Mouse (Mus musculus) frontal cortex, postnatal 25 days (tissue): ENCODE measurements around the gene Ms4a18.
A peak's percentile ranks its signal among the peaks of the same experiment; 100 is the strongest.

Experiments used
- DNase-seq, 2 experiments: peaks; one replicate each; pipeline ENCODE4 v3.0.0; 2022; ENCODE audit warnings: low spot score in 2 of 2

Ms4a18 gene

DNA sequence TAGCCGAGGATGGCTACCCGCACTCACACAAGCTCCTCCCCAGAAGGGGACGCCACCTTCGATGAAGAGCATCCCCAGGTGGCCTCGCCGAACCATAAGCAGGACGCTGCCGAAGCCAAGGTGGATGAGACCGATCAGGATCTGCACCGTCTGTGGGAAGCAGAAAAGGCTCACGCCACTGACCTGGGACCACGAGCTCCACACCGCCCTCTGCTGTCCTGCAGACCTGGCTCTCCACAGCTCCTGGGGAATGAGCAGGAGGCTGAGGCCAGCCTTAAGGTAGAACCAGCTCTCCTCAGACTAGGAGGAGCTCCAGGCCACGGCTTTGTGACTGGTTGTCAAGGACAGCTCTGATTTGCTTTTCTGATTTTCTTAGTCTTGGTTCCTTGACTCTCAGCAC lies 34.7 kb downstream of the Ms4a18 start:
- no peak for DNase-seq

- no peak for DNase-seq
Observed at GRCm38 (mm10) chr19:10980210-10980609, 37.6 kb downstream of the Ms4a18 start.

- peak; percentile 57 to 61 for DNase-seq
Observed at GRCm38 (mm10) chr19:10979184-10980168, 38.4 kb downstream of the Ms4a18 start.

DNA sequence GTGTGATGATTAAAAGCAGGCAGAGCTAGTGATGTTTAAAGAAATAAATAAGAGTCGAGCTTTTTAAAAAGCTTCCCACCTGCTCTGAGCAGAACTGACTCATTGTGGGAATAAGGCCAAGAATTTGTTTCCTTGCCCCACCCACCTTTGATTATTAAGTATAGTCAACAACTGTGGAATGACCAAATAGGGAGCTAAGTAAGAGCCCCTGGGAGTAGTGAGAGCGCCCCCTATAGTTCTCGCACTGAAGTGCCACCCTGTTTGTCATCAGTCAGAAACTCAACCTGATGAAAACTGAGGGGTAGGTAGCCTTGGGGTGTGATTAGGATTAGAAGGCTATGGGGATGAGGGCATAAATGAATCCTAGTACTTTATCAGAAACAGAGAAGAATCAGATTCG lies 41.5 kb downstream of the Ms4a18 start:
- no peak for DNase-seq

DNA sequence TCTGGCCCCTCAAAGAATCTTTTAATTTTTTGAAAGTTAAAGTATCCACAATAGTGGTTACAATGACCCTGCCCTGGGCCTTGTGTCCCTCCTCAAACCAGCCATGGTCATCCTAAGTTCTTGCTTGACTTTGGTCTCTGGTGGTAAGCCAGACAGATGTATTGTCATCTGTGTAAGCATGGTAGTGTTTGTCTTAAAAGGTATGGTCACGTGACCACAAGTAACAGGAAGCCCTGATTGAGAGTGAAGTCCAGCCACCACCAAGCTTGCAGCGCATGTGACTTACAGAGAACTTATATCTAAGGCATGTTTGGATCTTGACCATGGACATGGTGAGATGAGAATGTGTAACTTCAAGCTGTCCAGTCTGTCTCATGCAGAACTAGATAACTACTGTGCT lies 42.6 kb downstream of the Ms4a18 start:
- DNase-seq = no peak

DNA sequence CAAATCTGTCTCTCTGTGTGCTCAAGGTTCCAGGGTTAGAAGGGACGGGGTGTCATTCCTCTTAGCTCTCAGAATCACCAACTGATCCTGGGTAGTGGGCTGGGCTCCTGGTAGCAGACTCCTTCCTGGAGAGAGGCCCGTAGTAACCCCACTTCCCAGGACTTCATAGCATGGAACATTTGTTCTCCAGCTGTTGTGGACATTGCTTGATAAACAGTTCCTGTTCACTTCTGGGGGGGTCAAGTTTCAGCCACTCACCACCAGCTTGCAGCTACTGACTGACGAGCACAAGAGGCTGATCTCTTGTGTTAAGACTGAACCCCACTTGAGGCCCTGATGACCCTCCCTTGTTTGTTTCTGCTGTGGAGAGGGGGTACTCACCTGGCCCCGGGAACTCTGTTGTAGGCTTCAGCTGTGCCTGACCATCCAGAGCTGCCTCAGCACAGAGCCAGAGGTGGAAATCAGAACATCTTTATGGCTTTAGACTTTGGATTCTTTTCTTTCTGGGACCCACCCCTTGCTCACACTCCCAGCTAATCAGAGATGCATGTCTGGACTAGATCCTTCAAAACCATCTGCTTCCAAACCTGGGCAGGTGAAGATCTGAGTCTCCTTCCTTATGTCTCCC lies 43.5 kb downstream of the Ms4a18 start, which contains the start of gene Ms4a10:
Gene Ms4a10 (minus strand): TSS at position 433 of the 628 bp plus-strand sequence.
- DNase-seq = no peak

GRCm38 (mm10) chr19:10973187-10973586 lies 44.6 kb downstream of the Ms4a18 start:
- no peak for DNase-seq

DNA sequence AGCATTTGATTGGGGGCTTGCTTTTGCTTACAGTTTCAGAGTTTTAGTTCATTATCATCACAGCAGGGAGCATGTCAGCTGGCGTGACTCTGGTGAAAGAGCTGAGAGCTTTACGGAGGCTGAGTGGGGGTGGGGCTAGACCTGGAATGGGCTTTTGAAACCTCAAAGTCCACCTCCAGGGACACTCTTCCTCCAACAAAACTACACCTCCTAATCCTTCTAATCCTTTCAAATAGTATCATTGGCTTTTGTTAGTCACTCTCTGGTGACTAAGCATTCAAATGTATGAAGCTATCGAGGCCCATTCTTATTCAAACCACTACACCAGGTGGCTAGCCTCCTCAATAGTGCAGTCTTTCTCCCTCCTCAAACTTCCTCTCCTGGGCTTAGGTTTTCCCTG lies 45.2 kb downstream of the Ms4a18 start:
- no peak for DNase-seq

DNA sequence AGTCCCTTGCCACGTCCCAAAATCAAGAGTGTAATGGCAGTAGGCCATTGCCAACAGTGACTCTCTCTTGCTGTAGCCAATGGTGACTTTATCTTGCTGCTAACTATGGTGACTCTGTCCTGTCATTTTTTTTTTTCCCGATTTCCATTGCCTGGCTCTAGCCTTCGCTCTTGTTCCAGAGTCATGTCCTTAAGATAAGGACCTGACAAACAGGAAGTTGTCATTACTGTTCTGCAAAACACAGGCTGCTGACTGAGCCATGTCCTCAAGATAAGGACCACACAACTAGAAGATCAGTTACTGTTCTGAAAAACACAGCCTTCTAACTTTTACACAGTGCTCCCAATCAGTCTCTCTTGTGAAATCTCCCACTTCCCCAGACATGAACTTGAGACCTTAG lies 47.4 kb downstream of the Ms4a18 start:
- no peak for DNase-seq

DNA sequence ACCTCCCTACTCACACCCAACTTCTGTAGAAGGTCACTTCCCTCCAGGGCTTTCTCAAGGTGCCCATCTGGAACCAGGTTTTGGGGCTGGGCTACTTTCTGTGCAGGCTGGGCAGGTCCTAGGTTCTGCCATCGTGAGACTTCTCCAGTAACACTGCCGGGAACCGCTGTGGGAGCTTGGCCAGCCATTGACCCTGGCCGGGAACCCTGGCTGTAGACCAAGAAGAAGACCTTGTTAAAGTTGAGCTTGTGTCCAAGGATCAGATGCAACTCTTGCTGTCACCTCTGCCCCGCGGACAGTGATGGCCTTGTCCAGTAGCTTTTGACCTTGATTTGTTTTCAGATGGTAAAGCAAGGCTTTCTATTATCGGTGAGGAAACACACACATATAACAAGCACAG lies 49.3 kb downstream of the Ms4a18 start:
- DNase-seq = no peak

DNA sequence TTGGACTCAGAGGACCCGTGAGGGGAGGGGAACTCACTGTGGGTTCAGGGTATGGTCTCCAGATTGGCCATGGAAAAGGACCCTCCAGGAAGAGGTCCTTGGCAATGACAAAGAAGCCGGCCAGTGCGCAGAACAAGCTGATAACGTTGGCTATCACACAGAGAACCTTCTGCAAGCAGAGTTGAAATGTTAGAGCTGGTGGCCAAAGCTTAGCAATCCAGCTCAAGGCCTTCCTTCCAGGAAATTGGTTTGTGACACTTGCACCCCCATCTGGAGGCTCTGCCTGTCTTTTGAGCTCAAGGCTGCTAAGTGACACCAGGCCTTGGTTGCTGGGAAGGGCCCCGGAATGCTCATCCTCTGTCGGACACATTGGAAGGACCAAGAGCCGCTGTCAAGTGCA lies 52.1 kb downstream of the Ms4a18 start:
- DNase-seq = no peak

DNA sequence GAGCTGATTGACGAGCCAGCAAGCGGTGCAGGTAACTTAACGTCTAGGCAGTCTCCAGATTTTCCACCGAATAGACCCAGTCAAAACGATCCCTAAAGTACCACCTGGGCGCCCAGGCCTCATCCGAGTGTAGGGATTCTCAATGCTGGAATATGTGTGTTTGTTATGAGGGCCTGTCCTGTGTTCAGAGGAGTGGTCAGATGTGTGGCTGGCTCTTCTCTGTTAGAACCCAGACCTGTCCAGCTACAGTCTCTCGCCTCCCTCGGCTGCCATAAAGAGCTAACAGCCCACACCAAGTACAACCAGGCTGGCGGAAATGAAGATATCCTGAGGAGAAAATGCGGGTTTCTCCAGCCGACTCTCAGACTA lies 57.9 kb downstream of the Ms4a18 start:
- DNase-seq = no peak

DNA sequence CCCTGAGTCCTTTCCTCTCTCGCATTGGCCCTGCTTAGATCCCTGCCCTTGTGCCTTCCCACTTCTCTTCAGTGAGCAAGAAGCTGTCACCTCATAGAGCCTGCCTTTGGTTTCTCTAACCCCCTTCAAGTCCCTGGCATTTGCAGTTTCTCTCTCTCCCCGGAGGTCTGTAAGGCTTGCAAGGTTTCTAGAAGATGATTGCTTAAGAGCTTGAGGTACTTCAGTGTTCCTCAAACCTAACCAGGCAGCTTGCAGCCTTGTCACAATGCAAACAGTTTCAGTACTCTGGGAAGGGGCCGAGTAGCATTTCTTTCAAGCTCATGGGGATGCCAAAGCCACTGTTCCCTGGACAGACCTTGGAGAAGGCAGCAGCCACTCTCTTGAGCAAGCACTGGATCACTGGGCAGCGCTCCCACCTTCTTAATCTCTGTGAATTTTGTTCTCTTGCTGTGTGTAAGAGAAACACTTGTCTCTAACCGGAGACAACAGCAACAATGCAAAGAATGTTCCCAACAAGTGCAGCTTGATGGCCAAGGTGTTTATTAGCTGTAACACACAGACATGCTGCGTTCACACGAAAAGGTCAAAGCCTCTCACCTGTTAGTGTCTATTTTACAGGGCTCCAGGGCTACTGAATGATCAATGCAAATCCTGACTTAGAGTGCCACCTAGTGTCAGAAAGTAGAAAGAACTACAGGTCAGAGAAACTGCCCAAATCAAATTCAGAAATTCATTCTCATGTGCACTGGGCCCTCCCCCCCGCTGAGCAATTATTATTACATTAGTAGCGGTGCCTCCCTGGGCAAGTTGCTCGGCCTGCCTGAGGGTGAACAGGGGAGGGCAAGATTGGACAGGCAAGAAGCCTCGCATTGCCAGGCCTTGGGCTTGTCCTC lies 58.5 kb downstream of the Ms4a18 start:
- peak in 1 of 2 experiments; percentile 27 for DNase-seq

GRCm38 (mm10) chr19:10952021-10952939 lies 65.6 kb downstream of the Ms4a18 start:
- DNase-seq = peak in 1 of 2 experiments; percentile 14

- no peak for DNase-seq
Observed at GRCm38 (mm10) chr19:10949558-10949957, 68.3 kb downstream of the Ms4a18 start.

- peak; percentile 85 to 93 for DNase-seq
Observed at GRCm38 (mm10) chr19:10949112-10949511, 68.7 kb downstream of the Ms4a18 start, which contains the start of gene Ccdc86. Ccdc86 (minus strand) TSS chr19:10949266.

DNA sequence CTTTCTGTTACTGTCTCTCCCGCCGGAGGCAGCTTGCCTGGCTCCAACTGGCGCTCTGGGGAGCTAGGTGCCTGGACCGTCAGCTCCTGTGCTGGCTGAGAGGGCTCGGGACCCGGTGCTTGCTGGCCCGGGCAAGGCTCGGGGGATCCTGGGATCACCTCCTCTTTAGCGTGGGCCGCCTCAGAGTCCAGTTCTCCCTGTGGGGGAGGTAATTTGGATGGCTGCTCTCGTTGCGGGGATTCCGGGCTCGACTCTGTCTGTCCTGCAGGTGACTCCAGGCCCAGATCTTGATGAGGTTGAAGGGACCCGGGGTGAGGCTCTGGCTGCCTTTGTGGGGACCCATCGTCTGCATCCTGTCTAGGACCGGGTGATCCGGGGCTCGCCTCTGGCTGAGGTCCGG lies 69.4 kb downstream of the Ms4a18 start:
- DNase-seq = no peak

DNA sequence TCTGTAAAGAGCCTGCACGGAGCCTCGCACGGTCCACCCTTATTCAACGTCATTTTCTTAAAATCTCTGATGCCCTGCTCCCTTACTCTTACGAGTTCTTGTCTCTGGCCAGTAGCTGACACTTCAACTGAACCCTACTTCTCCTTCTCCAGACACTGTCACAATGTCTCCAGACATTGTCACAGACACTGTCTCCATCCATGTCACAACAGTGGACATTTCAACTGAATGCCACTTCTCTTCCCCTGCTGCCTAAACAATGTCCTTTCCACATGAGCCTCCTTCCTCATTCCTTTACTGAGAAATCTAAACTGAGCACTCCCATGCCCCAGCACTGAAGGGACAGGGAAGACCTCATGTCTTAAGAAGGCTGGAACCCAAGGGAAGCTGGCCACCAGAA lies 70.6 kb downstream of the Ms4a18 start:
- DNase-seq = no peak
